Mouse (Mus musculus): ENCODE data around the gene Fam219b.

DNA sequence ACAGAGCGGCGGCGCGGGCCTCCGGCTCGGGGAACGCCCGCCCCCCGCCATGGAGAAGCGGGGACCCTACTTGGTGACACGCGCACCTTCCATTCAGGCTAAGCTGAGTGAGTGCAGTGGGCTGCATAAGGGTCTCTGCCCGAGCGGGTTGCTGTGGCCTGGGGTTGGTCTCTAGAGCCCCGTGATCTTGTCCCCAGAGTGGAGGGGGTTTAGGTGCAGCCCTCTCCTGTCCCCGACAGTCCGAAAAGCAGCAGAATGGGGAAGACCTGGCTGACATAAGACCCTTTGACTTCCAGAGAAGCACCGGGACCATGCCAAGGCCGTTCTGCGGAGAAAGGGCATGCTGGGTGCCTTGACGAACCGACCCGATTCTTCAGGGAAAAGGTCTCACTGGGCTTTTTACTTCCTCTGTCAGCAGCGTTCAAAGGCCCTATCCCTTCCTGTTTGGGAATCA lies 427 bp downstream of the Fam219b start:
- TF ChIP-seq CTCF (IDR thresholded peaks at IDR 0.05; ENCODE audit: low read depth, low read length), result no peak
- no peak for TF ChIP-seq TAL1 (conservative IDR thresholded peaks at IDR 0.05; ENCODE audit: low read depth, low read length)
- no peak for TF ChIP-seq GATA1 (IDR thresholded peaks at IDR 0.05; ENCODE audit: borderline replicate concordance, low read length)
- no peak for TF ChIP-seq POLR2AphosphoS5 (IDR thresholded peaks at IDR 0.05; ENCODE audit: insufficient replicate concordance, low read depth, low read length)
- no peak for TF ChIP-seq GATA2 (IDR thresholded peaks at IDR 0.05; ENCODE audit: borderline replicate concordance, low read depth, low read length)
